Mouse (Mus musculus): ENCODE measurements around the gene Ntpcr.

- TF ChIP-seq CTCF (conservative IDR thresholded peaks at IDR 0.05; ENCODE audit: low read length) (no peak), POU5F1 (IDR thresholded peaks at IDR 0.05; ENCODE audit: borderline replicate concordance, low read length) (no peak)
These were observed 15.3 kb downstream of the Ntpcr start for GRCm38 (mm10) chr8:125744914-125745576.

Data from E14TG2a.4 (cell line).